8 mouse cellular contexts compared by ENCODE assay signal in genomic region chr8:71396639-71397305, GRCm38 (mm10). TPM values are rescaled to one million over a fixed set of nuclear protein-coding genes. Genes with fewer than 3 reads are reported as not detected.
DNase-seq lines count a peak whose midpoint lies in the region; ATAC-seq lines count a peak whose summit lies in the region.

Gene Babam1 (plus strand): TSS chr8:71396861.

- no peaks in the 10 kb centered on the region for H3K27me3 ChIP-seq in hindbrain, embryonic 15.5 days

- H3K4me2 ChIP-seq in hindbrain, embryonic 15.5 days = peak within 1 kb of the TSS; percentile 86

- peaks cover 13% of the 10 kb centered on the region for H3K4me1 ChIP-seq in hindbrain, embryonic 15.5 days (replicated peaks)

- peak; percentile 86 for DNase-seq in WW6 (ENCODE audit: low read depth, low spot score)
- peak; percentile 92 for DNase-seq in cerebellum, postnatal 36 days
- DNase-seq in frontal cortex, postnatal 36 days (ENCODE audit: low spot score in 2 of 2) = peak; percentile 93 to 95
- DNase-seq in left cerebral cortex, adult 11 months (ENCODE audit: low spot score) = peak; percentile 93
- DNase-seq in lung, postnatal 4 days = peak; percentile 93 to 95
- peak; percentile 84 for DNase-seq in retina, postnatal 7 days (ENCODE audit: low read depth, low spot score)
- DNase-seq in urinary bladder, postnatal 14 days (ENCODE audit: low spot score) = peak; percentile 93

- peak; percentile 98 for ATAC-seq in hindbrain, embryonic 15.5 days (ENCODE audit: low FRiP score, low read depth)

- peaks cover 5% of the 10 kb centered on the region; the same call in 1 of the 2 replicates for H3K36me3 ChIP-seq in hindbrain, embryonic 15.5 days

- peak within 1 kb of the TSS; percentile 55 for H3K9ac ChIP-seq in hindbrain, embryonic 15.5 days

- peak within 1 kb of the TSS; percentile 57 for H3K4me3 ChIP-seq in hindbrain, embryonic 15.5 days

- H3K9me3 ChIP-seq in hindbrain, embryonic 15.5 days = no peaks in the 10 kb centered on the region

- WGBS in hindbrain, embryonic 15.5 days = under 1% methylated on average over 34 of the region's 34 CpGs

- peak within 1 kb of the TSS; percentile 69 for H3K27ac ChIP-seq in hindbrain, embryonic 15.5 days (replicated peaks)

RNA-seq across cellular contexts. Expression of gene Babam1, which starts in this region (rescaled TPM):
- 96.4 and 99.4 TPM in 2 replicates for polyA plus RNA-seq in hindbrain, embryonic 15.5 days (2015; fragmentation: Nextera tagmentation; extraction: Ambion mirVana)

Comparison
In these comparisons a context has a peak if more than half of its experiments do, and no peak if none do; other contexts are left out.
1. Peak in every context shown above with its lines: DNase-seq, ATAC-seq, H3K4me3 ChIP-seq and H3K27ac ChIP-seq.